Mouse (Mus musculus): ENCODE measurements around the gene Cdkl3. TPM values are rescaled to one million over a fixed set of nuclear protein-coding genes. Genes with fewer than 3 reads are reported as not detected.
"Not testable (repeated sequence)": the region's sequence is repeated elsewhere in the genome, so short reads cannot be mapped to it uniquely, and the experiment has no call there.

Gene Cdkl3
- polyA plus RNA-seq, 1 experiment from 2014 or later = 9.4 TPM

GRCm38 (mm10) chr11:52117156-52117555 is 113.1 kb downstream of the Cdkl3 start:
- no peak for ATAC-seq (ENCODE audit: insufficient number of reproducible peaks, low FRiP score)
- H3K27me3 ChIP-seq (replicated peaks) = no peaks in the 10 kb centered on the region
- no peak overlapping the region for H3K27ac ChIP-seq (ENCODE audit: poor library complexity, severe bottlenecking)
- H3K4me2 ChIP-seq = no peak overlapping the region
- H3K9ac ChIP-seq = no peak overlapping the region
- no peak overlapping the region for H3K4me3 ChIP-seq
- 94% methylated on average over 7 of the region's 7 CpGs for WGBS
- H3K9me3 ChIP-seq (replicated peaks) = no peaks in the 10 kb centered on the region
- H3K36me3 ChIP-seq = peaks cover 81% of the 10 kb centered on the region
- no peaks in the 10 kb centered on the region for H3K4me1 ChIP-seq (replicated peaks)

- not testable (repeated sequence) for H3K9ac ChIP-seq; H3K27me3 ChIP-seq (replicated peaks); H3K4me2 ChIP-seq; H3K9me3 ChIP-seq (replicated peaks); ATAC-seq (ENCODE audit: insufficient number of reproducible peaks, low FRiP score); H3K27ac ChIP-seq (ENCODE audit: poor library complexity, severe bottlenecking); H3K4me1 ChIP-seq (replicated peaks); H3K4me3 ChIP-seq
- H3K36me3 ChIP-seq = peaks cover 93% of the 10 kb centered on the region
Observed at GRCm38 (mm10) chr11:52120415-52120814, 116.4 kb downstream of the Cdkl3 start.

DNA sequence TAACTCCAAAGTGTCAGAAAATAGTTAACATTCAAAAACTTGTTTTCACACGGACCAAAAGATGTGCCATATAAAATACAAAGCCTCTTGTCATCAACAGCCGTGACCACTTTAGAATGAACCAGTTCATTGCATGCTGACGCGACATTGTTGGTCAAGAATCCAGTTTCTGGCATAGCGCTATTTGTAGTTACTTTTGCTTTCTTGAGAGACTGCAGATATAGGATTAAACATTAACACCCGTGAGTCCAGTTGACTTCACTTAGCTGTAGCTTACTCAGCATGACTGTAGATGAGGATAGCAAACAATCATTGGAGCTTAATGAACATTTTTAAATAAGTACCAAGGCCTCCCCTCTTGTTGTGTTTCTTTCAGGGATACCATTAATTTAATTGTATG is 118.0 kb downstream of the Cdkl3 start:
- WGBS = 92% methylated on average over 6 of the region's 6 CpGs
- Histone ChIP-seq H3K36me3 (peaks cover 85% of the 10 kb centered on the region), H3K4me2 (no peak overlapping the region), H3K27me3 (replicated peaks) (no peaks in the 10 kb centered on the region), H3K9ac (no peak overlapping the region), H3K4me1 (replicated peaks) (no peaks in the 10 kb centered on the region), H3K27ac (ENCODE audit: poor library complexity, severe bottlenecking) (no peak overlapping the region), H3K9me3 (replicated peaks) (no peaks in the 10 kb centered on the region), H3K4me3 (no peak overlapping the region)
- ATAC-seq (ENCODE audit: insufficient number of reproducible peaks, low FRiP score) = no peak

- no peak overlapping the region for H3K4me3 ChIP-seq
- H3K36me3 ChIP-seq = peaks cover 66% of the 10 kb centered on the region
- H3K27ac ChIP-seq (ENCODE audit: poor library complexity, severe bottlenecking) = no peak overlapping the region
- H3K27me3 ChIP-seq (replicated peaks) = no peaks in the 10 kb centered on the region
- no peaks in the 10 kb centered on the region for H3K9me3 ChIP-seq (replicated peaks)
- 90% methylated on average over 4 of the region's 4 CpGs for WGBS
- H3K9ac ChIP-seq = no peak overlapping the region
- no peak overlapping the region for H3K4me2 ChIP-seq
- H3K4me1 ChIP-seq (replicated peaks) = peaks cover 15% of the 10 kb centered on the region
- no peak for ATAC-seq (ENCODE audit: insufficient number of reproducible peaks, low FRiP score)
Observed at GRCm38 (mm10) chr11:52124468-52124867, 120.4 kb downstream of the Cdkl3 start.

DNA sequence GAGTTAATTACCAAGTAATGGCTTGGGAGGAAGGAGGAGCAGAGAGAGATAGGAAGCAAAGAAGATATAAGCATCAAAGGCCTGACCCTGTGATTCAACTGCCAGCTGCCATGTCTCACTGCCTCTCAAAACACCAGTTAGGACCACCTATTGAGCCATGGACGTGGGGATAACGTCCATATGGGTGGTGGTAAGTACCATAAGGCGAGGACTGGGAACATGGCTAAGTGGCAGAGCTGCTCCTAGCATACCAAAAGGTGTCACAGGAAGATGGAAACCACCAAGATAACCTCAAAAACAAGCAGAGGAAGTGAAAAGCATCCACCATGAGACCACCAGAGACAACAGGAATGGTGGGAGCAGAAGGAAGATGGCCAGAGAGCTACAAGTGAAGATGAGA is 123.1 kb downstream of the Cdkl3 start:
- no peak for ATAC-seq (ENCODE audit: insufficient number of reproducible peaks, low FRiP score)

DNA sequence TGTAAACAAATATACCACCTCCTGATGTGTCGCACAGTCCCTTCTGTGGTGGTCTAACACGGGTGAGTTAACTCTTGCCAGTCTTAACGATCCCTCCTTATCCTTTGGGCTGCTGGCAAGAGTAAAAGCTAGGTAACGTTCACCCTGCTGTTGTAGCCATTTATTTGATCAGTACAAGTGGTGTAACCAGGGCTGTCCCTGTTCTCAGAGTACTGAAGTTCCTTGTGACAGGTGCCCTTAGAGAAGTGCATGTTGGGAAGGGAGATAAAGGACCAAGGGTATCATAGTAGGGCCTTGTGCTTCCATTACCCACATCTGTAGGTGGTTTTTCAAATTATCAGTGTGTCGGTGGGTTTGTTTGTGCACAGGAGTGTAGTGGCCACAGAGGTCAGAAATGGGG is 123.7 kb downstream of the Cdkl3 start:
- Histone ChIP-seq H3K27me3 (replicated peaks) (no peaks in the 10 kb centered on the region), H3K4me3 (no peak overlapping the region), H3K27ac (ENCODE audit: poor library complexity, severe bottlenecking) (no peak overlapping the region), H3K4me2 (no peak overlapping the region), H3K4me1 (replicated peaks) (peaks cover 25% of the 10 kb centered on the region), H3K9me3 (replicated peaks) (no peaks in the 10 kb centered on the region), H3K9ac (no peak overlapping the region), H3K36me3 (peaks cover 36% of the 10 kb centered on the region)
- no peak for ATAC-seq (ENCODE audit: insufficient number of reproducible peaks, low FRiP score)
- 75% methylated on average over 5 of the region's 5 CpGs for WGBS

More for the DNA sequence above, 123.1 kb downstream of the Cdkl3 start:
- no peak overlapping the region for H3K9ac ChIP-seq
- H3K27me3 ChIP-seq (replicated peaks) = no peaks in the 10 kb centered on the region
- H3K27ac ChIP-seq (ENCODE audit: poor library complexity, severe bottlenecking) = no peak overlapping the region
- no peaks in the 10 kb centered on the region for H3K9me3 ChIP-seq (replicated peaks)
- no peak overlapping the region for H3K4me2 ChIP-seq
- H3K36me3 ChIP-seq = peaks cover 42% of the 10 kb centered on the region
- 62% methylated on average over 3 of the region's 3 CpGs for WGBS
- H3K4me3 ChIP-seq = no peak overlapping the region
- H3K4me1 ChIP-seq (replicated peaks) = peaks cover 25% of the 10 kb centered on the region

DNA sequence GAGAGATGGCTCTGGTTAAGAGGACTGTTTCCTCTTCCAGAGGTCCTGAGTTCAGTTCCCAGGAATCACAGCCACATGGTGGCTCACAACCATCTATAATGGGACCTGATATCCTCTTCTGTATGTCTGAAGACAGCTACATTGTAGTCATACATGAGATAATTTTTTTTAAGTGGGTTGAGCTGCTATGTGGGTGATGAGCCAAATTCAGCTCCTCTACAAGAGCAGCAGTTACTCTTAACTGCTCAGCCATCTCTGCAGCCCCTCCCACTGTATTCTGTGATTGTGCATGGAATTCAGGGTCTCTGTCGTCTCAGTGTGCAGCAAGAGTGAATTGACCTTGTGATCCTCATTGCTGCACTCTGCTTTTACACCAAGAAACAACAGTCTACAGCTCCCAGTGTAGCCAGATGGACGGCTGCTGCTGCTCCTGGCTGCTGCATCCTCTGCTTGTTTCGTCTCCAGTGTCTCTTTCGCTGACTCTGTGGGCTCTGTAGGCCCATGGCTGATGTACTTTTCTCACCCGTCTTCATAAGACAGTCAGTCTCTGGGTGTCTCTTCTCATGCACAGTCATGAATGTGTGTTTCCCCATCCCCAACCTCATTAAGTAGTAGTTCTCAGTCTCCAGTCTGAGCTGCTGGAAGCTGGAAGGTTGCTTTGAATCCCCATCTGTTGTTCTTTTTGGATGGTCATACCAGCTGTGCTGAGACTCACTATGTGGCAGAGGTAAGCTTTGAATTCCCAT is 124.5 kb downstream of the Cdkl3 start:
- peaks cover 25% of the 10 kb centered on the region for H3K4me1 ChIP-seq (replicated peaks)
- no peak overlapping the region for H3K4me2 ChIP-seq
- H3K9ac ChIP-seq = no peak overlapping the region
- H3K4me3 ChIP-seq = no peak overlapping the region
- H3K27ac ChIP-seq (ENCODE audit: poor library complexity, severe bottlenecking) = no peak overlapping the region
- 68% methylated on average over 5 of the region's 5 CpGs for WGBS
- no peaks in the 10 kb centered on the region for H3K9me3 ChIP-seq (replicated peaks)
- ATAC-seq (ENCODE audit: insufficient number of reproducible peaks, low FRiP score) = no peak
- peaks cover 31% of the 10 kb centered on the region for H3K36me3 ChIP-seq
- H3K27me3 ChIP-seq (replicated peaks) = no peaks in the 10 kb centered on the region

GRCm38 (mm10) chr11:52129171-52129570 is 125.2 kb downstream of the Cdkl3 start:
- 36% methylated on average over 3 of the region's 3 CpGs for WGBS
- H3K4me3 ChIP-seq = no peak overlapping the region
- H3K9me3 ChIP-seq (replicated peaks) = no peaks in the 10 kb centered on the region
- H3K27ac ChIP-seq (ENCODE audit: poor library complexity, severe bottlenecking) = peak overlapping the region; percentile 41; the same call in 1 of the 2 replicates
- H3K27me3 ChIP-seq (replicated peaks) = no peaks in the 10 kb centered on the region
- H3K9ac ChIP-seq = no peak overlapping the region
- peaks cover 25% of the 10 kb centered on the region for H3K4me1 ChIP-seq (replicated peaks)
- no peak for ATAC-seq (ENCODE audit: insufficient number of reproducible peaks, low FRiP score)
- H3K36me3 ChIP-seq = peaks cover 26% of the 10 kb centered on the region
- no peak overlapping the region for H3K4me2 ChIP-seq

- ATAC-seq (ENCODE audit: insufficient number of reproducible peaks, low FRiP score) = no peak
- H3K4me2 ChIP-seq = no peak overlapping the region
- H3K9ac ChIP-seq = no peak overlapping the region
- H3K4me3 ChIP-seq = no peak overlapping the region
- peaks cover 25% of the 10 kb centered on the region for H3K4me1 ChIP-seq (replicated peaks)
- peak overlapping the region; percentile 41; the same call in 1 of the 2 replicates for H3K27ac ChIP-seq (ENCODE audit: poor library complexity, severe bottlenecking)
- H3K9me3 ChIP-seq (replicated peaks) = no peaks in the 10 kb centered on the region
- 66% methylated on average over 10 of the region's 10 CpGs for WGBS
- no peaks in the 10 kb centered on the region for H3K27me3 ChIP-seq (replicated peaks)
- H3K36me3 ChIP-seq = peaks cover 20% of the 10 kb centered on the region
Observed at GRCm38 (mm10) chr11:52129621-52130450, 125.8 kb downstream of the Cdkl3 start.

GRCm38 (mm10) chr11:52130451-52131068 is 126.5 kb downstream of the Cdkl3 start:
- Histone ChIP-seq H3K9ac (no peak overlapping the region), H3K27me3 (replicated peaks) (no peaks in the 10 kb centered on the region), H3K27ac (ENCODE audit: poor library complexity, severe bottlenecking) (no peak overlapping the region), H3K4me3 (no peak overlapping the region), H3K4me2 (no peak overlapping the region), H3K36me3 (peaks cover 12% of the 10 kb centered on the region), H3K4me1 (replicated peaks) (peaks cover 25% of the 10 kb centered on the region), H3K9me3 (replicated peaks) (peaks cover 7% of the 10 kb centered on the region)
- ATAC-seq (ENCODE audit: insufficient number of reproducible peaks, low FRiP score) = no peak
- WGBS = 86% methylated on average over 7 of the region's 7 CpGs

Data from heart, embryonic 12.5 days (tissue).